Mouse (Mus musculus) Patski (cell line): Measurements from ENCODE around the gene Selenbp1. TPM values are rescaled to one million over a fixed set of nuclear protein-coding genes. Genes with fewer than 3 reads are reported as not detected.

Experiments
- ATAC-seq: fragments of 100-300 bp; one replicate; pipeline ENCODE4 v1.8.0; 2021
- CTCF ChIA-PET: fragments of 350-600 bp; sonication (Branson Sonifier 250); formaldehyde crosslinking; loops from one replicate; lab custom pipeline; 2022; ENCODE audit warnings: inconsistent platforms; lab: Charles Lee
- POLR2A ChIA-PET: fragments of 350-600 bp; sonication (Branson Sonifier 250); formaldehyde crosslinking; loops from one replicate; lab custom pipeline; 2022; ENCODE audit warnings: antibody characterized with exemption, inconsistent platforms; lab: Charles Lee
- DNase-seq: peaks from one replicate; pipeline ENCODE4 v3.0.0-alpha.2; 2011; ENCODE audit warnings: low read depth, low spot score
- H3K27me3 ChIP-seq: fragments of 371-371 bp; one replicate; pipeline ENCODE4 v1.5.1; 2021
- CTCF ChIP-seq: fragments of 100-300 bp; IDR thresholded peaks from one replicate; pipeline ENCODE4 v1.5.1; 2021
- in situ Hi-C: fragments of 300-500 bp; cut with MboI; formaldehyde crosslinking; loops from 3 replicates; pipeline ENCODE4 v1.11.1; 2018; ENCODE audit warnings: low pct_unique_long_range_greater_than_20kb, mixed read lengths
- polyA plus RNA-seq: library from polyadenylated mRNA; unstranded; gene quantifications from one replicate; pipeline ENCODE4 v1.2.3, GENCODE M21; 2021

Selenbp1 gene
- polyA plus RNA-seq, 1 experiment from 2014 or later = 2.3 TPM

GRCm38 (mm10) chr3:94953764-94954616 lies 21.1 kb downstream of the Selenbp1 start, which contains the start of gene Rfx5:
Rfx5 (plus strand) TSS chr3:94954075.
- ATAC-seq (peak; percentile 97), DNase-seq (peak; percentile 99)
- no peaks in the 10 kb centered on the region for H3K27me3 ChIP-seq
- in situ Hi-C loops = loop anchor here (5.0 kb wide), 1 partner anchor 43 kb away; no protein-coding TSS in a partner anchor
- TF ChIP-seq CTCF = no peak
- POLR2A ChIA-PET = interaction anchor here (0.5 to 1.7 kb wide), 7 partner anchors 9 to 177 kb away, joined by 3 to 11 read pairs (median 4); partner anchors contain the start of gene Pi4kb
- CTCF ChIA-PET = interaction anchor here (0.8 to 2.2 kb wide), 10 partner anchors 11 to 65 kb away, joined by 3 to 15 read pairs (median 3); no protein-coding TSS in a partner anchor

- in situ Hi-C loops = no loop called here
These were observed 25.4 kb downstream of the Selenbp1 start for GRCm38 (mm10) chr3:94958295-94958694.

DNA sequence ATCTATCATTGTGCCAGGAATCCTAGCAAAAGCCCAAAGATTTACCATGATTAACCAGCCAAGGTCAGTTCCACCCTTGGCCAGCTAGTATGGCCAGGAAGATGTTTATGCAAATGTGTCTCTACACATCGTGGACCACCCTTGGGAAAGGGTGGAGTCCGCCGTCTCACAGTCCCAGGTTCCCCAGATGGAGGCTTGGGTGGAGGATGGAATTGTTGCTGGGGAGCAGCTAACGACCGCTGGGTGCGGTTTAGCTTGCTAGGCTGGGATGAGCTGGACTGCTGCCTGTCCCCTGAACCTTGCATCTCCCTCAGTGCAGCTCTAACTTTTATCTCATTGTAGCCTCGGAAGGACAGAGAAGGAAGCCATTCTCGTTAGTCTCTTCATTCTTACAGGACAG lies 27.0 kb downstream of the Selenbp1 start:
- no peak for DNase-seq
- ATAC-seq = no peak
- H3K27me3 ChIP-seq = no peaks in the 10 kb centered on the region
- POLR2A ChIA-PET = interaction anchor here (1.3 kb wide), 1 partner anchor 35 kb away, joined by 3 read pairs; no protein-coding TSS in a partner anchor
- in situ Hi-C loops = no loop called here
- no peak for TF ChIP-seq CTCF
- CTCF ChIA-PET = interaction anchor here (0.9 to 1.4 kb wide), 5 partner anchors 10 to 28 kb away, joined by 3 to 5 read pairs (median 4); no protein-coding TSS in a partner anchor

More at GRCm38 (mm10) chr3:94958295-94958694, 25.4 kb downstream of the Selenbp1 start:
- ChIA-PET CTCF (no interaction called here), POLR2A (interaction anchor here (0.5 to 2.0 kb wide), 2 partner anchors 9 to 15 kb away, joined by 3 to 10 read pairs; no protein-coding TSS in a partner anchor)
- no peaks in the 10 kb centered on the region for H3K27me3 ChIP-seq
- ATAC-seq (no peak), DNase-seq (no peak)
- no peak for TF ChIP-seq CTCF

- in situ Hi-C loops = no loop called here
- POLR2A ChIA-PET = interaction anchor here (1.3 kb wide), 1 partner anchor 35 kb away, joined by 3 read pairs; no protein-coding TSS in a partner anchor
- ATAC-seq (no peak), DNase-seq (no peak)
- CTCF ChIA-PET = interaction anchor here (0.9 to 1.4 kb wide), 4 partner anchors 12 to 28 kb away, joined by 3 to 5 read pairs (median 4); no protein-coding TSS in a partner anchor
- no peak for TF ChIP-seq CTCF
- no peaks in the 10 kb centered on the region for H3K27me3 ChIP-seq
These were observed 27.5 kb downstream of the Selenbp1 start for GRCm38 (mm10) chr3:94960322-94960721.

GRCm38 (mm10) chr3:94964989-94965388 lies 32.1 kb downstream of the Selenbp1 start:
- DNase-seq (no peak), ATAC-seq (no peak)
- H3K27me3 ChIP-seq = no peaks in the 10 kb centered on the region
- CTCF ChIA-PET = interaction anchor here (1.1 to 4.3 kb wide), 5 partner anchors 10 to 64 kb away, joined by 4 to 18 read pairs (median 4); partner anchors contain the start of gene Rfx5
- no peak for TF ChIP-seq CTCF
- in situ Hi-C loops = no loop called here
- POLR2A ChIA-PET = interaction anchor here (1.2 to 1.7 kb wide), 2 partner anchors 10 to 12 kb away, joined by 4 to 5 read pairs; no protein-coding TSS in a partner anchor

- H3K27me3 ChIP-seq = no peaks in the 10 kb centered on the region
- ATAC-seq (no peak), DNase-seq (no peak)
- POLR2A ChIA-PET = interaction anchor here (1.2 kb wide), 1 partner anchor 11 kb away, joined by 4 read pairs; no protein-coding TSS in a partner anchor
- CTCF ChIA-PET = interaction anchor here (1.1 to 4.3 kb wide), 6 partner anchors 11 to 150 kb away, joined by 3 to 18 read pairs (median 4); partner anchors contain the start of gene Rfx5
- TF ChIP-seq CTCF = no peak
- in situ Hi-C loops = no loop called here
These were observed 33.0 kb downstream of the Selenbp1 start for GRCm38 (mm10) chr3:94965878-94966277.

DNA sequence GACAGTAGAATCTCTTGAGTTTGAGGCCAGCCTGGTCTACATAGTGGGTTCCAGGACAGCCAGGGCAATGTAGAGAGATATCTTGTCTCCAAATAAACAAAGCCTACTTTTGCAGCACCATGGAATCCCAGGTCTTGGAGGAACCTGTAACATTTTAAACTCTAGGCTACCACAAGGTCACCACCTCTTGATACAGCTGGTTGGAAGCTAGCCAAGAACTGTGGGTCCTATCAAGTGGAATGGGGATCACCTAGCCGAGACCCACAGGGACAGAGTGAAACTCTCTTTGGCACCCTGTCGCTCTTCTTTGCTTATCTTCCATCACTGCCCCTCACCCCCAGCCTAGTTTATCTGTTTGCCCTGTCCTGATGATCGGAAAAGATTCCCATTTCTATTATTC lies 39.7 kb downstream of the Selenbp1 start:
- ChIA-PET CTCF (interaction anchor here (2.0 to 2.4 kb wide), 3 partner anchors 10 to 24 kb away, joined by 5 to 10 read pairs (median 9); no protein-coding TSS in a partner anchor), POLR2A (interaction anchor here (1.8 to 2.5 kb wide), 2 partner anchors 10 to 14 kb away, joined by 10 to 13 read pairs; no protein-coding TSS in a partner anchor)
- in situ Hi-C loops = no loop called here
- no peak for TF ChIP-seq CTCF
- ATAC-seq = no peak
- DNase-seq = no peak
- H3K27me3 ChIP-seq = no peaks in the 10 kb centered on the region

- no peaks in the 10 kb centered on the region for H3K27me3 ChIP-seq
- no peak for TF ChIP-seq CTCF
- in situ Hi-C loops = no loop called here
- ChIA-PET POLR2A (interaction anchor here (0.6 to 2.5 kb wide), 5 partner anchors 10 to 42 kb away, joined by 3 to 13 read pairs (median 5); partner anchors contain the start of genes Rfx5 and Zfp687), CTCF (interaction anchor here (1.0 to 2.1 kb wide), 5 partner anchors 11 to 71 kb away, joined by 3 to 10 read pairs (median 4); no protein-coding TSS in a partner anchor)
- DNase-seq (no peak), ATAC-seq (no peak)
These were observed 40.8 kb downstream of the Selenbp1 start for GRCm38 (mm10) chr3:94973620-94974019.

- no peaks in the 10 kb centered on the region for H3K27me3 ChIP-seq
- no peak for DNase-seq
- ATAC-seq = peak; percentile 5
- CTCF ChIA-PET = interaction anchor here (1.0 to 2.1 kb wide), 5 partner anchors 12 to 71 kb away, joined by 3 to 10 read pairs (median 4); no protein-coding TSS in a partner anchor
- in situ Hi-C loops = no loop called here
- no peak for TF ChIP-seq CTCF
- POLR2A ChIA-PET = interaction anchor here (1.1 to 2.5 kb wide), 4 partner anchors 11 to 42 kb away, joined by 3 to 13 read pairs (median 6); partner anchors contain the start of genes Rfx5 and Zfp687
These were observed 41.2 kb downstream of the Selenbp1 start for GRCm38 (mm10) chr3:94974026-94974527.
